Mouse (Mus musculus) stomach, embryonic 15.5 days (tissue): Measurements from ENCODE around the gene Rap1a. TPM values are rescaled to one million over a fixed set of nuclear protein-coding genes. Genes with fewer than 3 reads are reported as not detected.

Experiments used
- ATAC-seq: fragments of 200-750 bp; cut with Nextera tagmentation; 2 replicates; pipeline ENCODE4 v1.8.0; 2017; ENCODE audit warnings: low read depth, moderate number of reproducible peaks, moderate TSS enrichment; ENCODE audit not compliant: insufficient read depth, low FRiP score
- H3K27ac ChIP-seq: fragments of 300-500 bp; sonication (generic); 2 replicates; pipeline ENCODE4 v1.5.1; 2015; ENCODE audit warnings: mild to moderate bottlenecking, inconsistent platforms
- H3K27me3 ChIP-seq: fragments of 300-500 bp; sonication (generic); replicated peaks from 2 replicates; pipeline ENCODE4 v1.6.1; 2015; ENCODE audit warnings: inconsistent platforms
- H3K36me3 ChIP-seq: fragments of 300-500 bp; sonication (generic); 2 replicates; pipeline ENCODE4 v1.6.1; 2015; ENCODE audit warnings: inconsistent platforms
- H3K4me1 ChIP-seq: fragments of 300-500 bp; sonication (generic); 2 replicates; pipeline ENCODE4 v1.6.1; 2015; ENCODE audit warnings: inconsistent platforms
- H3K4me2 ChIP-seq: fragments of 300-500 bp; sonication (generic); 2 replicates; pipeline ENCODE4 v1.6.1; 2015; ENCODE audit warnings: mild to moderate bottlenecking, inconsistent platforms
- H3K4me3 ChIP-seq: fragments of 300-500 bp; sonication (generic); replicated peaks from 2 replicates; pipeline ENCODE4 v1.5.1; 2015; ENCODE audit warnings: inconsistent platforms
- H3K9ac ChIP-seq: fragments of 300-500 bp; sonication (generic); 2 replicates; pipeline ENCODE4 v1.6.1; 2015; ENCODE audit warnings: inconsistent platforms
- H3K9me3 ChIP-seq: fragments of 300-500 bp; sonication (generic); 2 replicates; pipeline ENCODE4 v1.6.1; 2016; ENCODE audit warnings: inconsistent platforms
- WGBS: fragments of 180-500 bp; shearing (Covaris S2); methylation state at CpG from one replicate; pipeline ENCODE4 v1.1.7; 2015; 5-methylcytosine and 5-hydroxymethylcytosine counted together
- polyA plus RNA-seq: library from polyadenylated mRNA; unstranded; fragments of >200 nt; fragmentation: Nextera tagmentation; extraction: Ambion mirVana; gene quantifications from 2 replicates; pipeline ENCODE4 v1.2.1, GENCODE M21; 2015

Rap1a gene
- polyA plus RNA-seq, 1 experiment from 2014 or later: 141 TPM

- 67% methylated on average over 6 of the region's 6 CpGs for WGBS
- H3K4me1 ChIP-seq: peaks cover 5% of the 10 kb centered on the region; the same call in 1 of the 2 replicates
- no peak overlapping the region for H3K4me2 ChIP-seq
- H3K36me3 ChIP-seq: no peaks in the 10 kb centered on the region
- no peak overlapping the region for H3K9ac ChIP-seq
- no peak overlapping the region for H3K4me3 ChIP-seq
- ATAC-seq: peak; percentile 60; the same call in 1 of the 2 replicates
- peak overlapping the region; percentile 6; the same call in 1 of the 2 replicates for H3K27ac ChIP-seq
- no peaks in the 10 kb centered on the region for H3K9me3 ChIP-seq
- no peaks in the 10 kb centered on the region for H3K27me3 ChIP-seq
Observed at GRCm38 (mm10) chr3:105757323-105758083, 43.6 kb downstream of the Rap1a start.

- 73% methylated on average over 2 of the region's 2 CpGs for WGBS
- Histone ChIP-seq H3K4me3 (no peak overlapping the region), H3K36me3 (no peaks in the 10 kb centered on the region), H3K27me3 (no peaks in the 10 kb centered on the region), H3K4me2 (no peak overlapping the region), H3K9me3 (no peaks in the 10 kb centered on the region), H3K27ac (no peak overlapping the region), H3K9ac (no peak overlapping the region), H3K4me1 (peaks cover 5% of the 10 kb centered on the region; the same call in 1 of the 2 replicates)
- no peak for ATAC-seq
Observed at GRCm38 (mm10) chr3:105756505-105756904, 44.6 kb downstream of the Rap1a start.

DNA sequence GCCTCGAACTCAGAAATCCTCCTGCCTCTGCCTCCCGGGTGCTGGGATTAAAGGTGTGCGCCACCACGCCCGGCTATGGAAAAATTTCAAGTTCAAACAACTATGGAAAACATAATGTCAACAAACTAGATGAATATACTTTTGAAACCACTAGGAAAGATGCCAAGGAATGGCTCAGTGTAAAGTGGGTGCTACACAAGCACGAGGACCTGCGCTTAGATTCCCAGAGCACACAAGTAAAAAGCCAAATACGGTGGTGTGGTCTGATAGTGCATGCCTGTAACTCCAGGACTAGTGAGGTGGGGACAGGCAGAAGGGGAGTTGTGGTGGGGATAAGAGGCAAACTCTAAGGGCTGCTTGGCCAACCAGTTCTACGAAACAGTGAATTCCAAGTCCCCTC, 46.0 kb downstream of the Rap1a start:
- H3K4me1 ChIP-seq: peaks cover 5% of the 10 kb centered on the region; the same call in 1 of the 2 replicates
- H3K27ac ChIP-seq: no peak overlapping the region
- no peak overlapping the region for H3K4me3 ChIP-seq
- no peak for ATAC-seq
- H3K36me3 ChIP-seq: no peaks in the 10 kb centered on the region
- H3K9ac ChIP-seq: no peak overlapping the region
- 88% methylated on average over 9 of the region's 9 CpGs for WGBS
- H3K9me3 ChIP-seq: no peaks in the 10 kb centered on the region
- H3K27me3 ChIP-seq: no peaks in the 10 kb centered on the region
- no peak overlapping the region for H3K4me2 ChIP-seq

DNA sequence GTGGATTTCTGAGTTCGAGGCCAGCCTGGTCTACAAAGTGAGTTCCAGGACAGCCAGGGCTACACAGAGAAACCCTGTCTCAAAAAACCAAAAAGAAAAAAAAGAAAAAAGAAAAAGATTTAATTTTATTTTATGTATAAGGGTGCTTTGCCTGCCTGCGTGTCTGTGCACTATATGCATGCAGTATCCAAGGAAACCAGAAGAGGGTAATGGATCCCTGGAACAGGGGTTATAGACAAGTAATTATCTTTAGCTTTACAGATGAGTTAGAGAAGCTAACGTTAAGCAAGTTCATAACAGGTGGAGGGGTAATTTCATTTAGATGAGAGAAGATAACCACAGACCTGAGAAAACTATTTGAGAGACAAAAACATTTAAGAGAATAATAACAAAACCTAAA, 47.0 kb downstream of the Rap1a start:
- peaks cover 5% of the 10 kb centered on the region; the same call in 1 of the 2 replicates for H3K4me1 ChIP-seq
- H3K4me3 ChIP-seq: no peak overlapping the region
- no peak overlapping the region for H3K4me2 ChIP-seq
- no peaks in the 10 kb centered on the region for H3K27me3 ChIP-seq
- H3K36me3 ChIP-seq: 0 out of 2 replicates have a peak, but pooled peaks cover 3% of the 10 kb centered on the region
- no peak for ATAC-seq
- H3K27ac ChIP-seq: no peak overlapping the region
- no peaks in the 10 kb centered on the region for H3K9me3 ChIP-seq
- 83% methylated on average over 3 of the region's 3 CpGs for WGBS
- H3K9ac ChIP-seq: no peak overlapping the region

DNA sequence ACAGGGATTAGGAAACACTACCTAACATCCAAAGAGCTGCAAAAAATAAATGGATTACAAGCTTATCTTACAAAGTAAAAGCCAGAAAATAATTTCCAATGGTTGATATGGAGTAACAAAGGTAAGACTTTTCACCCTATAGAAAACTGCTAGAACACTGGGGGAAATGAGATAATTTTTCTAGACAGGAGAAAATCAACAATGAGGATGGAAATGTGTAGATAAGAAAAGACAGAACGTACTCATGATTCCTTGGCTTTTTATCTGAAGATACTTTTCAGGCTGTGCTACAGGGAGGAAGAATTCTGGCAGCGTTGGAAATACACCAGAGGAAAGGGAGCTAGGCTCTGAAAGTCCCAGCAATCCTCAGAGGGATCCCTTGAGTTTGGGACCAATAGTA, 50.3 kb downstream of the Rap1a start:
- ATAC-seq: no peak
- 67% methylated on average over 2 of the region's 2 CpGs for WGBS
- H3K36me3 ChIP-seq: 0 out of 2 replicates have a peak, but pooled peaks cover 6% of the 10 kb centered on the region
- no peaks in the 10 kb centered on the region for H3K27me3 ChIP-seq
- no peak overlapping the region for H3K4me2 ChIP-seq
- no peak overlapping the region for H3K9ac ChIP-seq
- no peaks in the 10 kb centered on the region for H3K4me1 ChIP-seq
- H3K27ac ChIP-seq: no peak overlapping the region
- no peak overlapping the region for H3K4me3 ChIP-seq
- no peaks in the 10 kb centered on the region for H3K9me3 ChIP-seq

GRCm38 (mm10) chr3:105746542-105746941, 54.6 kb downstream of the Rap1a start:
- no peak overlapping the region for H3K9ac ChIP-seq
- H3K27ac ChIP-seq: no peak overlapping the region
- 65% methylated on average over 2 of the region's 2 CpGs for WGBS
- H3K4me1 ChIP-seq: no peaks in the 10 kb centered on the region
- H3K9me3 ChIP-seq: no peaks in the 10 kb centered on the region
- H3K36me3 ChIP-seq: 0 out of 2 replicates have a peak, but pooled peaks cover 6% of the 10 kb centered on the region
- H3K27me3 ChIP-seq: no peaks in the 10 kb centered on the region
- no peak for ATAC-seq
- H3K4me2 ChIP-seq: no peak overlapping the region
- H3K4me3 ChIP-seq: no peak overlapping the region

GRCm38 (mm10) chr3:105737666-105738065, 63.5 kb downstream of the Rap1a start:
- Histone ChIP-seq H3K36me3 (peaks cover 7% of the 10 kb centered on the region), H3K4me1 (no peaks in the 10 kb centered on the region), H3K4me2 (no peak overlapping the region), H3K27me3 (no peaks in the 10 kb centered on the region), H3K9ac (no peak overlapping the region), H3K27ac (no peak overlapping the region), H3K4me3 (no peak overlapping the region), H3K9me3 (no peaks in the 10 kb centered on the region)
- WGBS: 76% methylated on average over 3 of the region's 3 CpGs
- no peak for ATAC-seq

GRCm38 (mm10) chr3:105737070-105737469, 64.1 kb downstream of the Rap1a start:
- H3K4me3 ChIP-seq: no peak overlapping the region
- no peak for ATAC-seq
- WGBS: 92% methylated on average over 7 of the region's 7 CpGs
- H3K9ac ChIP-seq: no peak overlapping the region
- H3K9me3 ChIP-seq: no peaks in the 10 kb centered on the region
- peaks cover 7% of the 10 kb centered on the region for H3K36me3 ChIP-seq
- H3K27ac ChIP-seq: no peak overlapping the region
- H3K27me3 ChIP-seq: no peaks in the 10 kb centered on the region
- H3K4me2 ChIP-seq: no peak overlapping the region
- no peaks in the 10 kb centered on the region for H3K4me1 ChIP-seq

DNA sequence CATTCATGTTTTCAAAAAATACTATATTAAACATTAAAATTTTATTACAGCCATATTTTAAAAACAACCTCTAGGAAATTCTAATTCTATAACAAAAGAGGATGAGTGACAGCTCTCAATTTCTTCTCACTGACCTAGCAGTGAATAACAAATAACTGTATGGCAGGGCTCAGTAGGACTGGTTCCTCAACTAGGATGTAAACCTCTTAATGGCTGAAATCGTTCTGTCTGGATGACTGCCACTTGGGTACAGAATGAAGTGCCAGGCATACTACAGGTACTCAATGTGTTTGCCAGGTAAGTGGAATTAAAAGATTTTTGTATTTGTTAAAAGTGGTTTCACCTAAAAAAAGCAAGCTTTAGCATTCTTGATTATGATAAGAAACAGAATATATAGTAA, 65.0 kb downstream of the Rap1a start:
- H3K9ac ChIP-seq: no peak overlapping the region
- no peaks in the 10 kb centered on the region for H3K4me1 ChIP-seq
- 84% methylated on average over 1 of the region's 1 CpGs for WGBS
- H3K4me2 ChIP-seq: no peak overlapping the region
- H3K27ac ChIP-seq: no peak overlapping the region
- ATAC-seq: no peak
- H3K27me3 ChIP-seq: no peaks in the 10 kb centered on the region
- peaks cover 11% of the 10 kb centered on the region for H3K36me3 ChIP-seq
- no peaks in the 10 kb centered on the region for H3K9me3 ChIP-seq
- no peak overlapping the region for H3K4me3 ChIP-seq

DNA sequence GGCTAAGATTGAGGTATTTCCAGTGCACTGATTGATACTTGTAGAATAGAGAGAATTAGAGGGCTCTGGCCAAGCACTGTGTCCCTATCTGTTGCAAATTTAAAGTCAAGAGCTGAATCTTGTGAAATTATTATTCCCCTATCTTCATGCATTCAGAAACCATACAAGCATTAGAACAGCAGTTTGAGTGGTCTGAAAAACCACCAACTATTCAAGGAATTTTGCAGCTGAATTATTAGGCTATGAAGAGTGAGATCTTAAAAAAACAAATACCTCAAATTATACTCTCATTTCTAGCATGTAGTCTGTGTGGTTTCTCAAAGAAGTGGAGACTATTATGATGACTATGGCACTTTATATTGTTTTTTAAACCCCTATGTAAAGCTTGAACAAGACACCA, 65.9 kb downstream of the Rap1a start:
- Histone ChIP-seq H3K9ac (no peak overlapping the region), H3K4me3 (no peak overlapping the region), H3K27ac (no peak overlapping the region), H3K27me3 (no peaks in the 10 kb centered on the region), H3K4me1 (no peaks in the 10 kb centered on the region), H3K9me3 (no peaks in the 10 kb centered on the region), H3K4me2 (no peak overlapping the region), H3K36me3 (peaks cover 17% of the 10 kb centered on the region)
- ATAC-seq: no peak

GRCm38 (mm10) chr3:105733538-105733937, 67.6 kb downstream of the Rap1a start:
- 83% methylated on average over 4 of the region's 4 CpGs for WGBS

DNA sequence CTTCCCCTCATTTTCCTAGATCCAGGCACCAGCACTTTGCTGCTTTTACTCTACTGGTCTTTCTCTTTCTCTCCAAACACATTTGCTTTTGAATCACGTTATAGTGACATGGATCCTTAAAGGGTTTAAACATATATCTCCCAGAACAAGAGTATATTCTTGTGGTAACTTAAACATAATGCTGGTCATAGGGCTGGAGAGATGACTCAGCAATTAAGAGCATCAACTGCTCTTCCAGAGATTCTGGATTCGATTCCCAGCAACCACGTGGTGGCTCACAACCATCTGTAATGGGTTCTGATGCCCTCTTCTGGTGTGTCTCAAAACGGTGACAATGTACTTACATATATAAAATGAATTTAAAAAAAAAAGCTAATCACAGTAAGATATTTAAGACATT, 68.8 kb downstream of the Rap1a start:
- no peak overlapping the region for H3K9ac ChIP-seq
- H3K4me2 ChIP-seq: no peak overlapping the region
- no peaks in the 10 kb centered on the region for H3K27me3 ChIP-seq
- no peak overlapping the region for H3K27ac ChIP-seq
- H3K9me3 ChIP-seq: no peaks in the 10 kb centered on the region
- H3K4me3 ChIP-seq: no peak overlapping the region
- H3K4me1 ChIP-seq: no peaks in the 10 kb centered on the region
- peaks cover 17% of the 10 kb centered on the region for H3K36me3 ChIP-seq
- no peak for ATAC-seq
- 85% methylated on average over 4 of the region's 4 CpGs for WGBS

More at GRCm38 (mm10) chr3:105733538-105733937, 67.6 kb downstream of the Rap1a start:
- Histone ChIP-seq H3K4me3 (no peak overlapping the region), H3K4me1 (no peaks in the 10 kb centered on the region), H3K36me3 (peaks cover 17% of the 10 kb centered on the region), H3K27ac (no peak overlapping the region), H3K4me2 (no peak overlapping the region), H3K9ac (no peak overlapping the region), H3K27me3 (no peaks in the 10 kb centered on the region), H3K9me3 (no peaks in the 10 kb centered on the region)
- ATAC-seq: no peak
